In the genomic region with DNA sequence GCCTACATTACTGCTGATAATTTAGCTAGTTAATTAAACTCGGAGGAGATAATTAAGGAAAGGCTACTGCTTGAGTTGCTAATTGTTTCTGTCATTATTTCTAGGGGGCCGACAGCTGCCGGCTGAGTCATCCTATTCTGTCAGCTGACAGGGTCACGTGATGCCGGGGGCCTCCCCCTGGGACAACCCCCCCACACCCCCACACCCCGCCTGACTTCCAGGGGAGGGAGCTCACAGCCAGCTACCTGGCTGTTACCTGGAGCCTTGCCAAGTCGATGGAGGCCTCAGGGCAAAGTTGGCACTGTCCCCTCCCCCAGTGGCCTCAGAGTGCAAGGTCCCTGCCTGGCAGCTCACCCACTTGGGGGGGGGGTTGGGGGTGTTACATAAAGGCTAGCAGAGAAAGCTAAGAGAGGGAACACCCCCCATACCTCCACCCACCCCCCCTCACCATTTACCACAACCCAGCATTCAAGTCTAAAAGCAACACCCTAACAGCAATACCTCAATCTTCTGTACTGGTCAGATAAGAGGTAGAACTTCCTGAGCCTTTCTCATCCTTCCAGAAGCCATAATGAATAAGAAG, we compare ENCODE assay signal across 8 mouse cellular contexts. TPM values are rescaled to one million over a fixed set of nuclear protein-coding genes. Genes with fewer than 3 reads are reported as not detected.
A peak's percentile ranks its signal among the peaks of the same experiment; 100 is the strongest.
DNase-seq lines count a peak whose midpoint lies in the region; ATAC-seq lines count a peak whose summit lies in the region.

No protein-coding gene starts in this region.

- peaks cover 41% of the 10 kb centered on the region for H3K4me1 ChIP-seq in megakaryocyte, embryonic 14.5 days
- peaks cover 2% of the 10 kb centered on the region for H3K4me1 ChIP-seq in neural tube, embryonic 14.5 days (ENCODE audit: control insufficient read depth, insufficient read depth, low read length)

- no peak overlapping the region; the same call in 1 of the 2 replicates for H3K4me2 ChIP-seq in neural tube, embryonic 14.5 days (ENCODE audit: low read depth, low read length)

- peak; percentile 58 to 79 for DNase-seq in cerebellum, postnatal 25 days
- peak; percentile 93 to 94 for DNase-seq in kidney, adult 8-10 months
- no peak for DNase-seq in left cerebral cortex, adult 11 months (ENCODE audit: low spot score)
- no peak for DNase-seq in gastrocnemius, postnatal 10 days
- DNase-seq in spleen, adult 18-20 months, result no peak

- ATAC-seq in megakaryocyte, adult 5-6 weeks (ENCODE audit: poor library complexity, severe bottlenecking), result no peak
- peak; percentile 53 for ATAC-seq in neural tube, embryonic 14.5 days (ENCODE audit: low read depth)

- peaks cover 31% of the 10 kb centered on the region for H3K9me3 ChIP-seq in megakaryocyte, embryonic 14.5 days
- H3K9me3 ChIP-seq in neural tube, embryonic 14.5 days (ENCODE audit: control insufficient read depth, low read length), result no peaks in the 10 kb centered on the region

- H3K27ac ChIP-seq in neural tube, embryonic 14.5 days (ENCODE audit: low read depth, low read length), result no peak overlapping the region

- 19% methylated on average over 7 of the region's 7 CpGs for WGBS in neural tube, embryonic 14.5 days

- peaks cover 9% of the 10 kb centered on the region for H3K36me3 ChIP-seq in megakaryocyte, embryonic 14.5 days (replicated peaks; ENCODE audit: low read length)
- H3K36me3 ChIP-seq in neural tube, embryonic 14.5 days (ENCODE audit: control insufficient read depth, insufficient read depth, low read length), result no peaks in the 10 kb centered on the region

- H3K27me3 ChIP-seq in megakaryocyte, embryonic 14.5 days (replicated peaks), result peaks cover 10% of the 10 kb centered on the region
- no peaks in the 10 kb centered on the region for H3K27me3 ChIP-seq in neural tube, embryonic 14.5 days (ENCODE audit: control insufficient read depth, insufficient read depth, low read length)

- peak overlapping the region; percentile 53 for H3K4me3 ChIP-seq in megakaryocyte, embryonic 14.5 days (replicated peaks)
- no peak overlapping the region for H3K4me3 ChIP-seq in neural tube, embryonic 14.5 days (ENCODE audit: low read depth, low read length)

- H3K9ac ChIP-seq in neural tube, embryonic 14.5 days (replicated peaks; ENCODE audit: low read depth, low read length), result no peak overlapping the region

RNA-seq across cellular contexts. Expression of gene Micall2, which starts 41.1 kb away (rescaled TPM):
- 54.5 and 69.6 TPM in 2 replicates for polyA plus RNA-seq in megakaryocyte, embryonic 14.5 days (2012; ENCODE audit: insufficient read depth, low replicate concordance)
- 5.4 and 7.0 TPM in 2 replicates for total RNA-seq in megakaryocyte, adult 5-6 weeks (2015)
- 1.8 and 2.9 TPM in 2 replicates for total RNA-seq in megakaryocyte, adult 5-6 weeks (2017)
- 9.1 and 9.4 TPM in 2 replicates for polyA plus RNA-seq in neural tube, embryonic 14.5 days (2014; fragmentation: Nextera tagmentation; extraction: Ambion mirVana)
- 1 to 10 TPM; 3.8 to 5.7 TPM for total RNA-seq in gastrocnemius, postnatal 10 days (2021)

Comparison
In these comparisons a context has a peak if more than half of its experiments do, and no peak if none do; other contexts are left out.
1. DNase-seq: peak in cerebellum, postnatal 25 days (2 of 2) and kidney, adult 8-10 months (2 of 2); none in left cerebral cortex, adult 11 months (single experiment), gastrocnemius, postnatal 10 days (single experiment) and spleen, adult 18-20 months (0 of 2).